Mouse (Mus musculus) midbrain, embryonic 16.5 days (tissue): ENCODE measurements around the gene Gnao1. TPM values are rescaled to one million over a fixed set of nuclear protein-coding genes. Genes with fewer than 3 reads are reported as not detected.

Source experiments
- ATAC-seq: fragments of 200-750 bp; cut with Nextera tagmentation; 2 replicates; pipeline ENCODE4 v1.8.0; 2017; ENCODE audit warnings: moderate TSS enrichment
- H3K27ac ChIP-seq: fragments of 300-500 bp; sonication (generic); 2 replicates; pipeline ENCODE4 v1.5.1; 2014; ENCODE audit warnings: mild to moderate bottlenecking, low read length, mixed read lengths
- H3K27me3 ChIP-seq: fragments of 300-500 bp; sonication (generic); 2 replicates; pipeline ENCODE4 v1.6.1; 2014; ENCODE audit warnings: low read depth, low read length, mixed read lengths; ENCODE audit not compliant: control insufficient read depth, insufficient read depth
- H3K36me3 ChIP-seq: fragments of 300-500 bp; sonication (generic); 2 replicates; pipeline ENCODE4 v1.6.1; 2014; ENCODE audit warnings: mild to moderate bottlenecking, low read length, moderate library complexity, mixed read lengths; ENCODE audit not compliant: control insufficient read depth, insufficient read depth
- H3K4me1 ChIP-seq: fragments of 300-500 bp; sonication (generic); 2 replicates; pipeline ENCODE4 v1.6.1; 2014; ENCODE audit warnings: mild to moderate bottlenecking, low read length, mixed read lengths; ENCODE audit not compliant: control insufficient read depth, insufficient read depth
- H3K4me2 ChIP-seq: fragments of 300-500 bp; sonication (generic); 2 replicates; pipeline ENCODE4 v1.6.1; 2014; ENCODE audit warnings: mild to moderate bottlenecking, low read length, mixed read lengths
- H3K4me3 ChIP-seq: fragments of 300-500 bp; sonication (generic); 2 replicates; pipeline ENCODE4 v1.5.1; 2014; ENCODE audit warnings: low read depth, mild to moderate bottlenecking, low read length, moderate library complexity, mixed read lengths
- H3K9ac ChIP-seq: fragments of 300-500 bp; sonication (generic); 2 replicates; pipeline ENCODE4 v1.6.1; 2014; ENCODE audit warnings: low read depth, low read length, mixed read lengths
- H3K9me3 ChIP-seq: fragments of 300-500 bp; sonication (generic); replicated peaks from 2 replicates; pipeline ENCODE4 v1.6.1; 2014; ENCODE audit warnings: mild to moderate bottlenecking, low read length, mixed read lengths; ENCODE audit not compliant: control insufficient read depth, poor library complexity, severe bottlenecking
- WGBS: fragments of 180-500 bp; shearing (Covaris S2); extraction: QIAGEN DNeasy Blood & Tissue Kit; methylation state at CpG from one replicate; pipeline ENCODE4 v1.1.7; 2014; 5-methylcytosine and 5-hydroxymethylcytosine counted together
- polyA plus RNA-seq: library from polyadenylated mRNA; unstranded; fragments of >200 nt; fragmentation: Nextera tagmentation; extraction: Ambion mirVana; gene quantifications from 2 replicates; pipeline ENCODE4 v1.2.1, GENCODE M21; 2015

Gnao1 gene
- polyA plus RNA-seq, 1 experiment from 2014 or later, result 240 TPM

DNA sequence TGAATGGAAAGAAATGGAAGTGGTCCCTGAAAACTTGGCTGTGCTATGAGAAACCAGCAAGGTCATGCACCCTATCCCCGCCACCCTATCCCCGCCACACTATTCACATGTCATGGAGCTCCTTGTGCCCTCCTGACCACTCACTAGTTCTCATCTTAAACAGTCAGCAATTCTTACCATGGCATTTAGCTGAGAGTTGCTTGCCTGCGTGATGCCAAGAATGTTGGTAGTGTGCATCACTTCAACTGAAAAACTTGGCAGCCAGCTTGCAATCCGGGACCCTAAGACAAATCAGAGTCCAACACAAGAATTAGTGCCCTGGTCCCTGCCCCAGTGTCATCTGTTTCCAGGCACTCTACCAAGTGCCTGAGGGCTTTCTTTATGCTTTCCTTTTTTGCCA is 170.4 kb downstream of the Gnao1 start:
- Histone ChIP-seq H3K27ac (no peak overlapping the region), H3K9me3 (no peaks in the 10 kb centered on the region), H3K4me2 (no peak overlapping the region), H3K4me1 (no peaks in the 10 kb centered on the region), H3K36me3 (peaks cover 42% of the 10 kb centered on the region), H3K27me3 (no peaks in the 10 kb centered on the region), H3K9ac (no peak overlapping the region), H3K4me3 (no peak overlapping the region)
- no peak for ATAC-seq
- 87% methylated on average over 4 of the region's 4 CpGs for WGBS

DNA sequence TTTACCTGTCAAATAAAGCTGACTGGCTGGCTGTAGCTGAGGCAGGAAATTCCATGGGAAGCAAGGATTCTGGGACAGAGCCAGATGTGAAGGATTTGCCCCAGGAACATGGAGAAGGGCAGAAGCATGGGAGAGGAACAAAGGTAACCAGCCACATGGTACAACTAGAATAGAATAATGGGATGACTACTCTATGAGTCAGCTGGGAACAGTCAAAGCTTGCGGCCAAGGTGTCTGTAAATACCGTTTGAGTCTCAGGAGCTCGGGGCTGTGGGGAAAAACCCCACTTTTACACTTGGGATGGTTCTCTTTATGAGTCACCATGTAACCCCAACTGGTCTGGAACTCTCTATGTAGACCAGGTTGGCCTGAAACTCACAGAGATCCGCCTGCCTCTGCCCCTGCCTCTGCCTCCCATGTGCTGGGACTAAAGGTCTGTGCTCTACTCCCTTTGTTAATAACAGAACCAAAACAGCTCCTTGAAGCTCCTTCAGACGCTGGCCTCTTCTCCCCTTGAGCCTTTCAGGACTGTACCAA is 172.0 kb downstream of the Gnao1 start:
- WGBS, result 94% methylated on average over 5 of the region's 5 CpGs
- no peaks in the 10 kb centered on the region for H3K4me1 ChIP-seq
- H3K9me3 ChIP-seq, result no peaks in the 10 kb centered on the region
- H3K9ac ChIP-seq, result no peak overlapping the region
- no peak overlapping the region for H3K4me2 ChIP-seq
- H3K36me3 ChIP-seq, result peaks cover 45% of the 10 kb centered on the region
- ATAC-seq, result no peak
- no peaks in the 10 kb centered on the region for H3K27me3 ChIP-seq
- no peak overlapping the region for H3K27ac ChIP-seq
- H3K4me3 ChIP-seq, result no peak overlapping the region

DNA sequence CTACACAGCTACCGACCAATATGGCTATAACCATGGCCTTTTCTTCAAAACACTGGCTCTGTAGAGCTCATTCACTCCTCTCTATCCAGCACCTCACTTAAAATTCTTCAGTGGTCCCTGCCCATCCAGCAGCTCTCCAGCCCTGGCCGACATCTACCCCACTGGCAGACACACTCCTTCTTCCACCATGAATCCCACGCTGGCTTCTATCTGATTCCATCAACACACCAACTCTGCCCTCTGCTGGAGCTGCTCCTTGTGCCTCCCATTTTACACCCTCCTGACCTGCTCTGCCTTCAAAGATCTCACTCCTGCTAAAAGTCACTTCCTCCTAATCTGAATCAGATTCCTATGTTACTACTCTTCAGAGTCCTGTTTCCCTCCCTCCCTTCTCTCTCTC is 174.1 kb downstream of the Gnao1 start:
- Histone ChIP-seq H3K4me2 (no peak overlapping the region), H3K27me3 (no peaks in the 10 kb centered on the region), H3K4me3 (no peak overlapping the region), H3K9ac (no peak overlapping the region), H3K36me3 (peaks cover 35% of the 10 kb centered on the region), H3K4me1 (no peaks in the 10 kb centered on the region), H3K9me3 (no peaks in the 10 kb centered on the region), H3K27ac (no peak overlapping the region)
- ATAC-seq, result no peak
- WGBS, result 76% methylated on average over 3 of the region's 3 CpGs

GRCm38 (mm10) chr8:93984731-93985130 is 175.0 kb downstream of the Gnao1 start:
- no peak overlapping the region for H3K4me3 ChIP-seq
- no peak overlapping the region for H3K4me2 ChIP-seq
- no peak overlapping the region for H3K27ac ChIP-seq
- H3K36me3 ChIP-seq, result peaks cover 37% of the 10 kb centered on the region
- H3K9me3 ChIP-seq, result no peaks in the 10 kb centered on the region
- H3K27me3 ChIP-seq, result no peaks in the 10 kb centered on the region
- WGBS, result 95% methylated on average over 3 of the region's 3 CpGs
- no peak overlapping the region for H3K9ac ChIP-seq
- no peaks in the 10 kb centered on the region for H3K4me1 ChIP-seq
- ATAC-seq, result no peak

GRCm38 (mm10) chr8:93989739-93990138 is 180.0 kb downstream of the Gnao1 start:
- no peaks in the 10 kb centered on the region for H3K27me3 ChIP-seq
- no peak for ATAC-seq
- H3K4me3 ChIP-seq, result no peak overlapping the region
- no peak overlapping the region for H3K4me2 ChIP-seq
- H3K9ac ChIP-seq, result no peak overlapping the region
- H3K9me3 ChIP-seq, result no peaks in the 10 kb centered on the region
- 98% methylated on average over 4 of the region's 4 CpGs for WGBS
- H3K4me1 ChIP-seq, result no peaks in the 10 kb centered on the region
- no peak overlapping the region for H3K27ac ChIP-seq
- peaks cover 12% of the 10 kb centered on the region for H3K36me3 ChIP-seq

DNA sequence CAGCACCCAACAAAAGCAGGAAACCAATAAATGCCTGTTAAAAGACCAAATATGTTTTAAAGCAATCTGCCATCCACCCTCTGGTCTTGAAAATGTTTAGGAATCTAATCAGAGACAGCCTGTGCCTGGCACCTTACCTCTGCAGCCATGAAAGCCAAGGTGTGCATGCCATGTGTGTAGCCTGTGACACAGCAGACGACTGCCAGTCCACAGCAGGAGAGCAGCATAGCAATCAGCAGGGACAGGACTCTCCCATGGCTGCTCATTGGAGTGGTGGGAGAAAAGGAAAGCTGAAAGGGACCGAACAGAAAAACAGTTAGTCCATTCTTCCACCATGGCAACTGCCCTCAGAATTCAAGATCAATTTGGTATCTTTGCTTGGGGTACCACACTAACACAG is 189.2 kb downstream of the Gnao1 start:
- Histone ChIP-seq H3K4me3 (no peak overlapping the region), H3K4me1 (no peaks in the 10 kb centered on the region), H3K27ac (no peak overlapping the region), H3K4me2 (no peak overlapping the region), H3K9me3 (no peaks in the 10 kb centered on the region), H3K36me3 (peaks cover 19% of the 10 kb centered on the region), H3K27me3 (no peaks in the 10 kb centered on the region), H3K9ac (no peak overlapping the region)
- 82% methylated on average over 2 of the region's 2 CpGs for WGBS
- ATAC-seq, result no peak

DNA sequence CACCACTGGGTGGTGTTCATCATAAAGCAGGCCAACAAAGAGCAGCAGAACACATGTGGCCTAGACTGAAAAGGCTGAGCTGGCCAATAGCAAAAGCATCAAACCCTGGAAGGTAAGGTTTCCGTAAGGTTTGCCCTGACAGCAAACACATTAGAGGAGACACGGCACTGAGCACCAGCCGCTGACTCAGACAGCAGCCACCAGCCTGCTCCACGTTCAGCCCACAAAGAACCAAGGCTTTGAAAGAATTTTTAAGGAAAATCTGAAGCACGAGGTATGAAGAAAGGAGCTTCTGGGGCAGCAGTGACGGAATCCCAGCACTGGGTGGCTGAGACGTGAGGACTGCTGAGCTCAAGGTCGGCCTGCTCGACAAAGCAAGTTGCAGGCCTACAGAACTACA is 194.4 kb downstream of the Gnao1 start:
- H3K4me3 ChIP-seq, result no peak overlapping the region
- no peak overlapping the region for H3K27ac ChIP-seq
- no peak overlapping the region for H3K9ac ChIP-seq
- 83% methylated on average over 9 of the region's 9 CpGs for WGBS
- ATAC-seq, result no peak
- H3K36me3 ChIP-seq, result peaks cover 13% of the 10 kb centered on the region
- H3K4me1 ChIP-seq, result peaks cover 3% of the 10 kb centered on the region
- H3K9me3 ChIP-seq, result no peaks in the 10 kb centered on the region
- H3K27me3 ChIP-seq, result no peaks in the 10 kb centered on the region
- no peak overlapping the region for H3K4me2 ChIP-seq

DNA sequence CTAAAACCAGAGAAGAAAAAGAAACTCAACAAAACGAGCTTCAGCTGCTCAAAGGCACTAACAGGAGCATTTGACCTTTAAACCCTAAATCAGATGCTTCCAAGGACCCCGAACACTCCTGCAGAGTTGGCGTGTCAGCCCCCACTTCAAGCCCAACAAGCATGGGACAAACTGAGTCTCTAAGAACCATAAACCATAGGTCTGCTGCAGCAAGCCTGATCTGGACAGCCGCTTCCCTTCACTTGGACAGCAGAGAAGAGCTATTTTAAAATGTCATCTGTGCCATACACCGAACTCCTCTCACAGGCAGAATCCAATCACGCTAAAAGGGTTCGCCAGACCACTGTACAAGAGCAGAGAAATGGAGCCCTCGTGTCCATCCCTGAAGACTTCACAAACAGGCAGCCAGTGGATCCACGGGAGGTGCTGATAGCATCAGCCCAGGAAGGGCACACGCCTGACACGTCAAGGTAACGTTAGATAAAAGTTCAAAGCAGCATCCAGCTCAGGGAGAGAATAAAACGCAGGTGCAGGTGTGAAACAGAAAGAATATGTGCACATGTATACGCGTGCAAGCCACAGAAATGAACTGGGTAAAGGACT is 199.6 kb downstream of the Gnao1 start:
- Histone ChIP-seq H3K4me2 (no peak overlapping the region), H3K4me1 (peaks cover 30% of the 10 kb centered on the region), H3K27me3 (no peaks in the 10 kb centered on the region), H3K9me3 (no peaks in the 10 kb centered on the region), H3K27ac (no peak overlapping the region), H3K36me3 (no peaks in the 10 kb centered on the region), H3K4me3 (no peak overlapping the region), H3K9ac (no peak overlapping the region)
- 67% methylated on average over 15 of the region's 15 CpGs for WGBS
- no peak for ATAC-seq

GRCm38 (mm10) chr8:94010101-94010705 is 200.4 kb downstream of the Gnao1 start:
- 0 out of 2 replicates have a peak overlapping the region, but pooled peaks have one; percentile 1 for H3K4me3 ChIP-seq
- no peaks in the 10 kb centered on the region for H3K27me3 ChIP-seq
- H3K9ac ChIP-seq, result peak overlapping the region; percentile 11; the same call in 1 of the 2 replicates
- H3K36me3 ChIP-seq, result no peaks in the 10 kb centered on the region
- H3K9me3 ChIP-seq, result no peaks in the 10 kb centered on the region
- peaks cover 30% of the 10 kb centered on the region for H3K4me1 ChIP-seq
- H3K4me2 ChIP-seq, result peak overlapping the region; percentile 38
- WGBS, result 41% methylated on average over 2 of the region's 2 CpGs
- no peak for ATAC-seq
- no peak overlapping the region for H3K27ac ChIP-seq
